Mouse (Mus musculus): ENCODE data around the gene Dlgap4.
A peak's percentile ranks its signal among the peaks of the same experiment; 100 is the strongest.

Gene Dlgap4

DNA sequence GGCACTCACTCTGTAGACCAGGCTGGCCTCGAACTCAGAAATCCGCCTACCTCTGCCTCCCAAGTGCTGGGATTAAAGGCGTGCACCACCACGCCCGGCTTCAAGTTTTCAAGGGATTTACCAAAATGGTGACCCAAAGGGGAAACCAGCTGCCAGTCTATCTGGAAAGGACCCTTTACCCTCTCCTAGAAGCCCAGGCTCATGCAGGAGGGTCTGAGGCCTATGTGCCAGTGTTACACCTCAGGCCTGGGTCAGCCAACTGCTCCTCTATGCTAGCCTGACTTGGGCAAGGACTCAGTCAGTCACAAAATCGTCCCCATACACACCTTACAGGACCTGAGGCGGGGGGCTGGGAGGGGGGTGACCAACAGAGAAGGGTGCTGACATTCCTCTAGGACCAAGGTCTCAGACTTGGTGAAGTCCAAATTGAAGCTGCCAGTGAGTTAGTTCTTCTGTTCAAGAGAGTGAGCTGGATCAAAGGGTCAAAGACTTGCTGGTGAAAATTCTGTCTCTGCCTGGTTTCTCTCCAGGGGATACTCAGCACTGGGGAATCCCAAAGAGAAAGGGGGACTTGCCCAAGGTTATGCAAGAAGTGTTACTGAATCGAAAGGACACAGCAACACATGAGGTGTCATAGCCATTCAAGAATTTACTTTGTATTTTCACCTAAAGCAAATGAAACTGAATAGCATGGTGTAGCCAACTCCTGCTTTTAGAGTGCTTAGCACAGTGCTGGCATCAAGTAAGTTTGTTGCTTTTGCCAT lies 106.2 kb downstream of the Dlgap4 start:
- DNase-seq = no peak

DNA sequence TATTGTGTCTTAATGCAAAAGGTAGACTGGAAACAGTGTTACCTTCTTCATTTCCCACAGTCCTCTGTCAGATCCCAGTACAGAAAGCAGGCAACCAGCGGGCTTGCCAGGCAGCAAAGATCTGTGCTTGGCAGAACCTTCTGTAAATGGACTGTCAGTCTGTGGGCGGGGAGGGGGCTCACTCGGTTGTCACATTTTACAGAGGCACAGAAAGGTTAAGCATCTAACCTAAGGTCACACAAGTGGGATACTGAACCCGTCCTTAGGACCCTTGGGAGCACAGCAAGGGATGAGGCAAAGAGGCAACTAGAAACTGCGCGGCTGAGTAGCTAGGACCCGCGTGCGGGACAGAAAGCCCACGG lies 106.8 kb downstream of the Dlgap4 start:
- DNase-seq = peak; percentile 59

GRCm38 (mm10) chr2:156720675-156721553 lies 107.4 kb downstream of the Dlgap4 start:
- DNase-seq = peak; percentile 97

- DNase-seq = no peak
Measured at GRCm38 (mm10) chr2:156721554-156722070, 108.1 kb downstream of the Dlgap4 start.

DNA sequence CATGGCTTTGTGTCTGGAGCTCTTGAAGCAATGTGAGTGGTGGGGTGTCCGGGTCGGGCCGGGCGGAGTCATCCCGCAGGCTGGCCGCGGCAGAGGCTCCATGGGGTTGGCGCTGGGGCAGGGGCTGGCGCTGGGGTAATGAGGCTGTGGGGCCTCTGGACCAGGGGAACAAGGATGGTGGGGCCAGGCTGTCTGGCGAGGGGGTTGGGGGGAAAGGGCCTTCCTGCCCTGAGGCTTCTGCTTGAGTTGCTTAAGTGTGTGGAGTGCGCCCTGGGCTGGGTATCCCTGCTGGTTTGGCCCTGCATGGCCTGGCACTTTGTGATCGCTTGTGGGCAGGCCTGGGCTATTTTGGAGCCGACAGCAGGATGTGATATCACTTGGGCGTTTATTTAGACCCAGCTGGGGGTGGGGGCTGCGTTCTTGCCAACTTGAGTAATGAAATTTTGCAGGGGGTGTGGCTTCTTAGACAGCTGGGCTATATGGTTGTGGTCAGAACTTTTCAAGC lies 108.6 kb downstream of the Dlgap4 start:
- DNase-seq = peak; percentile 92

DNA sequence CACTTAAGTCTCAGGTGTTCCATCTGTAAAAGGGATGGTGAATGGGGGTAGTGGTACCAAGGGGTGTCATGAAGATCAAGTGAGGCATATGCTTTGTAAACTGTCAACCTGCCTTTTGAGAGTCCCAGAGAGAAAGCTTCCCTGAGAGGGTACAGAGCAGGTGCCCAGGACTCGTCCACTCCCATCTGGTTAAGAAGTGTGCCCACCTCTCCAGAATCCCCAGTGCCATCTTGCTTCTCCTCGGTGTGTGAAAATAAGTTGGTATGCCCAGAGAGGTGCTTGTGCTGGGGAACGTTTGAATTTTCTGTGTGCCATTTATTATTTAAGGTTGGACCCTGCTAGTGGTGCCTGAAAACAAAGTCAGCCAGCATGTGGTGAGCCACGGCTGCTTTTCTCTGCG lies 109.2 kb downstream of the Dlgap4 start:
- no peak for DNase-seq

- no peak for DNase-seq
Measured at GRCm38 (mm10) chr2:156723899-156724523, 110.5 kb downstream of the Dlgap4 start.

DNA sequence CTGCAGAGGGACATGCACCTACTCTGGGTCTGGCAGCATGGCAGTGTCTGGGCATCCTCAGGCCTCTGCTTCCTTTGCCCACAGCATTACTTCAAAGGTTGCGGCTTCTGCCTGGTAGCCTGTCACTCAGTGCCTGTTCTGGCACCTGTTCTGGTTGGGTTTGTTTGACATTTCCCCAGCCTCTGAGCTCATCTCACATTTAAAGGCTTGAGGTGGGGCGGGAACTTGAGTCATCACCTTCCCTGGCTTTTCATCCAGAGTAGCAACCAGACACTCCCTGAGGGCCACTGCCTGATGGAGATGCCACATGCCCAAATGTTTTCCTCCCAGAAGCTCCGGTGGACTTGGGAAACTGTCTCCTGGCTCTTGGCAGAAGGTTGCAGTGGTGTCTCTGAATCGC lies 111.4 kb downstream of the Dlgap4 start:
- DNase-seq = no peak

GRCm38 (mm10) chr2:156726344-156726743 lies 112.8 kb downstream of the Dlgap4 start:
- peak; percentile 76 for DNase-seq

DNA sequence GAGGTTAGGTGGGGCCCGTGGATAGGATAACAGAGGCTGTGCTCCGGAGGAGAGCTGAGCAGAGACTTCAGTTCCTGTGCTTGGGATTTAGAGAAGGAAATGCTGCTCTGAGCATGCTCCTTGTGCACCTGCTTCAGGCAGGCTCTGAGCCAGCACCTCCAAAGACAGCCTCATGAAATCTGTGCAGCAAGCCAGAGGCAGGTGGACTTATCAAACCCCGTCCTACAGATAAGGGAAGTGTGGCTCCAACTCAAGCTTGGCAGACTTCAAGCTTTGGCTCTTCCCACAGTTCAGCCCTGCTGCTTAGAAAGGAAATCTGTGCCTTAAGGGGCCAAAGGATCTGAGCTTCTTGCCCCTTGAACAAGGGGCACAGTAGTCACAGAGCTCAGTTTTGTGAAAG lies 113.4 kb downstream of the Dlgap4 start:
- DNase-seq = no peak

GRCm38 (mm10) chr2:156729537-156730469 lies 116.3 kb downstream of the Dlgap4 start:
- peak; percentile 52 for DNase-seq

DNA sequence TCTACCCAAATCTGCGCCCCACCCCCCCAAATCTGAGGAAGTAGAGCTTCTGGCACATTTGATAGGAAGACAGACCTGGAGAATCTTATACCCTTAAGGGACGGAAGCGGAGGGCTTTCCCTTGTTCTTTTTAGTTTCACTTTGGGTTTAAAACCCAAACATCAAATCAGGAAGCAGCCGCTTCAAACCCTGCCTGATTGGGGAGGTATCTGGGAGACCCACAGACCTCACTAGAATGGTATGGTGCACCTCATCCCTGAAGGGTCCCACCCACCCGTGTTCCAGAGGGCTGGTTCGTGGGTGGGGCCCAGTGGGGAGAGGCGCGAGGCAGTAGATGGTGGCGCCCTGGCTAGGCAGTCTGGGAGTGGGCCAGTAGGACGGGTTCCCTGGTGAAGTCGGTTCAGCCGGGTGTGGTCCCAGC lies 117.0 kb downstream of the Dlgap4 start:
- DNase-seq = peak; percentile 48

GRCm38 (mm10) chr2:156731592-156731991 lies 118.1 kb downstream of the Dlgap4 start:
- no peak for DNase-seq

DNA sequence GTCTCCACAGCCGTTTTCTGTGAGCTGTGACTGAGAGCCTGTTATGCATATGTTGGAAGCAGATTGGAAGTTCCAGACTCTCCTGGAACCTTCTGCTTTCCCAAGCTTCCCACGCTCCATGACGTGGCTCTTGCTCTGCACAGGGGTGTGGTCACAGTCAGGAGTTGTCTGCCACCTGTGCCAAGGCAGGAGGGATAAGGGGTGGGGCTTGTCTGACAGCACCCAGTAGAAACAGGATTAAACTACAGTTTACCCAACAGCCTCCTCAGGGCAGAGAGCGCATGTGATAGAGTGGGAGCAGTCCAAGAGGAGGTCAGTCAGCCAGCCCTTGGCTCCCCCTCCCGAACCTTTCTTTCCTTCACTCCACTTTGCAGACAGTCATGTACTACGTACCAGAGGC lies 118.6 kb downstream of the Dlgap4 start:
- DNase-seq = peak; percentile 85

DNA sequence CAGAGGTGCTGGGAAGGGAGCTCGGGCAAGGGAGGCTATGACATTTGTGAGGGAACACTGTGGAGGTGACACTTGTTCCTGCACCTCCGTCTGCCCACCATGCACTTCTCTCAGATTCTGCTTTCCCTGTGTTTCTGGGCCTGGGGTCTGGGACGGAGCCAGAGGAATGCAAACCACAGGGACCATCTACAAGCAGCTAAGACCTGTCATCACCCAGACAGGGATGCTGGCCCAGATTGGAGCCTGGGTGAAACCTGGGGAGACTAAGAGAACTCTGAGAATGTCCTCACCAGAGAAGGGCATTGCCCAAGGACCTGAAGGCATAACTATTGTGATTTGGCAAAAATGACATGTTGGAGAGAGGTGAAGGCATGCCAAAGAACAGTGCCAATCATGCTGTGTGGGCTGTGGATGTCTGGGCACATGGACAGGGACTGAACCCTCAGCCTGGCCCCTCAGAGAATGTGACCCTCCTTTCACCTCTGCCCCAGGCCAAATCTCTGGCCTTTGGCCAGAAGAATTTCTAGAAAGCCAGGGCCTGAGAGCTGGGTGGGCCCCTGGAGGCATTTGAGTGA lies 122.3 kb downstream of the Dlgap4 start:
- DNase-seq = no peak

DNA sequence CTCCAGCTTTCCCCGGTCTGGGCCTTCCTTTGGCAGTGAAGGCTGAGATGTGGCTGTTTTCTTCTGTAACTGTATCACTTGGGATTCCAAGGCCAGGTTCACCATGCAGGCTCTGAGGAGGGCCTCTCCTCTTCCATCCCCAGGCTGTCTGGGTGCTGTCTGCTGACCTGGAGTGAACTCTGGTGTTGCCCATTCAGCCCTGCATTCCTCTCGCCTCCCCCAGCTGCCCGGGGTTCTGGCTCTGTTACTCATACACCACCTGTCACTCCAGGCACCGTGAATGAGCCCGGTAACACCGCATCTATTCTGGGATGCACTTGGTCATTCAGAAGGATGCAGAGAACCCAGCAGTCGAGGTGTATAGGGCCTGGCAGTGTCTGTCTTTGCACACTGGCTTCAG lies 123.3 kb downstream of the Dlgap4 start:
- no peak for DNase-seq

DNA sequence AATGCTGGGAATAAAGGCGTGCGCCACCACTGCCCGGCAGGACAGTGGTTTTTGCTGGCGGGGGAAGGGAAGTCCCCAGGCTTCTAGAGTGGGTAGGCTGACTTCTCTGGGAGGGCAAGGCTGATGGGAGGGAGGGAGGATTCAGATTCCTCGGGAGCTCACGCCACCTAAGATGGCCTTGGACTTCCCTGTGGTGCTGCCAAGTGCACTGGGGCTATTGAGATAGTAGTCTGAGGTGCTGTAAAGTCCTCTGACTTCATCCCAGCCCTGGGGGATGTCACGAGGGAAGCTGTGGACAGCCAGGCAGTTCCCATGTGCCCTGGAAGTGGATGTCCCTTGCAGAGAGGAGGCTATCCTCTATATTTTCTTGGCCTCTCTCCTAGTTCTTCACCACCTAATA lies 124.5 kb downstream of the Dlgap4 start:
- no peak for DNase-seq

DNA sequence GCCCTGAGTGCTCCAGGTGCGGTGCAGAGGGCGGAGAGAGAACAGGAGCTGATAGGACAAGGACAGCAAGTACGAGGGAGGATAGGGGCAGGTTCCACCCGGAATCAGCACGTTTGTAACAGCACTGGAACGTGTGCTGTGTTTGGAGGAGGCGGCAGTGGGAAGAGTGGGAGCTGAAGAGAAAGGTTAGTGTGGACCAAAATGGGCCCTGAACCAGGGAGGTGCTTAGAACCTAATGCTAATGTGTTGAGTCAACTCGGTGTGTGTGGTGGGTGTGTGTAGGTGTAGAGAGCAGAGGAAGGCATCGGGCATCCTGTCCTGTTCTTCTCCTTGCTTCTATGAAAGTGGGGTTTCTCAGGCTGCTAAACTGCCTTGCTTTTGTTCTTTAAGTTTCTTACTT lies 127.8 kb downstream of the Dlgap4 start:
- no peak for DNase-seq

DNA sequence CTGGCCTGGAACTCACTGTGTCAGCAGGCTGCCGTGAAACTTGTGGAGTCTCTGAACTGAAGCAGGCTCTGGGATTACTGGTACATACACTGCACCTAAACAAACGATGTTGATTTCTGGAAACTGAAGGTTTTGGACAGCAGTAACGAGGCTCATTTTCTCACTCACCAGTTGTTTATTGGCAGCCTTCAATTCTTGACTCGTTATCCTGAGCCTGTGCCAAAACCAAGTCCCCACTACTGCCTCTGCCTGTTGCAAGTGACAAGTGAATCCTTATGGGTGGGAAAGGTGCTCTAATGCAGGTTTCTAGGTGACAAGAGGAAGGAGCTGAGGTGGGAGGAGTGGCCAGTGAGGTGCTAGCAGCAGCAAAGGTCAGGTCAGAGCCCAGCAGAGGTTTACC lies 128.5 kb downstream of the Dlgap4 start:
- peak; percentile 69 for DNase-seq

GRCm38 (mm10) chr2:156743248-156743647 lies 129.7 kb downstream of the Dlgap4 start:
- DNase-seq = no peak

GRCm38 (mm10) chr2:156744414-156744813 lies 130.9 kb downstream of the Dlgap4 start:
- no peak for DNase-seq

GRCm38 (mm10) chr2:156747315-156747714 lies 133.8 kb downstream of the Dlgap4 start:
- DNase-seq = no peak
